Mouse (Mus musculus) intestine, embryonic 14.5 days (tissue): ENCODE data around the gene Rufy3. TPM values are rescaled to one million over a fixed set of nuclear protein-coding genes. Genes with fewer than 3 reads are reported as not detected.

Experiments used
- ATAC-seq: fragments of 200-750 bp; cut with Nextera tagmentation; replicated peaks from 2 replicates; pipeline ENCODE4 v1.8.0; 2017; ENCODE audit warnings: low read depth, moderate number of reproducible peaks, moderate TSS enrichment, moderate library complexity; ENCODE audit not compliant: low FRiP score, low TSS enrichment
- DNase-seq: peaks from one replicate; pipeline ENCODE4 v3.0.0-alpha.2; 2018; ENCODE audit warnings: low spot score
- H3K27ac ChIP-seq: fragments of 300-500 bp; sonication (generic); 2 replicates; pipeline ENCODE4 v1.5.1; 2014; ENCODE audit warnings: low read depth, mild to moderate bottlenecking, control low read depth
- H3K27me3 ChIP-seq: fragments of 300-500 bp; sonication (generic); replicated peaks from 2 replicates; pipeline ENCODE4 v1.6.1; 2014; ENCODE audit warnings: low read length, control low read depth; ENCODE audit not compliant: control insufficient read depth, insufficient read depth
- H3K36me3 ChIP-seq: fragments of 300-500 bp; sonication (generic); 2 replicates; pipeline ENCODE4 v1.6.1; 2014; ENCODE audit warnings: low read length, control low read depth; ENCODE audit not compliant: control insufficient read depth, insufficient read depth
- H3K4me1 ChIP-seq: fragments of 300-500 bp; sonication (generic); replicated peaks from 2 replicates; pipeline ENCODE4 v1.6.1; 2014; ENCODE audit warnings: low read length, control low read depth, mixed read lengths; ENCODE audit not compliant: control insufficient read depth, insufficient read depth
- H3K4me2 ChIP-seq: fragments of 300-500 bp; sonication (generic); 2 replicates; pipeline ENCODE4 v1.6.1; 2014; ENCODE audit warnings: low read length
- H3K4me3 ChIP-seq: fragments of 300-500 bp; sonication (generic); 2 replicates; pipeline ENCODE4 v1.5.1; 2014; ENCODE audit warnings: low read depth, low read length, control low read depth, mixed read lengths
- H3K9ac ChIP-seq: fragments of 300-500 bp; sonication (generic); 2 replicates; pipeline ENCODE4 v1.6.1; 2014; ENCODE audit warnings: mild to moderate bottlenecking, low read length
- H3K9me3 ChIP-seq: fragments of 300-500 bp; sonication (generic); 2 replicates; pipeline ENCODE4 v1.6.1; 2016; ENCODE audit warnings: low read length, control low read depth; ENCODE audit not compliant: control insufficient read depth
- WGBS: fragments of 180-500 bp; shearing (Covaris S2); extraction: QIAGEN DNeasy Blood & Tissue Kit; methylation state at CpG from one replicate; pipeline ENCODE4 v1.1.7; 2014; 5-methylcytosine and 5-hydroxymethylcytosine counted together
- polyA plus RNA-seq: library from polyadenylated mRNA; unstranded; fragments of >200 nt; fragmentation: Nextera tagmentation; extraction: Ambion mirVana; gene quantifications from 2 replicates; pipeline ENCODE4 v1.2.1, GENCODE M21; 2014

Rufy3 gene
- polyA plus RNA-seq, 1 experiment from 2014 or later: 23.4 TPM

DNA sequence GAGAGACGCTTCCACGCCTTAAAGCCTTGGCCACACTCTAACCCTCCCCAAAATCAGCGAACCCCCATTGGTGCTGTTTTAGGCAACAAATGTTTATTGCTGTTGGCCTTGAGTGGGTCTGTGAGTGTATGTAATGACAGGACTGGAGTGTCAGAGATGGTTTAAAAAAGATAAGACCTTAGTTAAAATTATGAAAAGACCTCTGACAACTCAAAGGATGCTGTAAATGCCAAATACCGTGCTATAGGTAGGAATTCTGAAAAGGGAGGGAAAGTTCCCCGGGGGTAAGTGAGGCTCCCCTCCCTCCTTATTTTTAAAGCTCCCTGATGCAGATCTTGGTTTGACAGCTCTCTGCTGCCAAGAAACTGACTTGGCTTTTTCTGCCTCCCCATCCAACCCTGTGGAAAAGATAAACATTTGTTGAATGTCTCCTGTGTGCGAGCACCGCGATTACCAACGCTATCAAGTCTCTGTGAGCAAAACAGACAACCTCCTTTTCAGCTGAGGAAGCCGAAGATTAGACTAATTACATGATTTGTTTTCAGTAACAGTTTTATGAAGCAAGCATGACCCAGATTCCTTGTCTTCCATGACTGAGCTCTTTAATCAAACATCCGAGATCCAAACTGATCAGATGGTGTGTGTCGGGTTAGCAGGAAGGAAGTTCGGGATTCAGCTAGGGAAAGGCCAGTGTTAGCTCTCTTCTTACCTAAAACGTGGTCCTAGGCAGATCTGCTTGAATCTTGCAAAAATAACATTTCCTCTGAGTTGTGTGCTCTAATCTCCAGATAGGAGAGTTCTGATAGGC is 1.4 kb downstream of the Rufy3 start:
- 4% methylated on average over 14 of the region's 14 CpGs for WGBS
- Histone ChIP-seq H3K4me3 (peak overlapping the region; percentile 76), H3K27me3 (no peaks in the 10 kb centered on the region), H3K9ac (peak overlapping the region; percentile 70), H3K4me2 (peak overlapping the region; percentile 76), H3K36me3 (no peaks in the 10 kb centered on the region), H3K4me1 (peaks cover 10% of the 10 kb centered on the region; the same call in 1 of the 2 replicates), H3K9me3 (no peaks in the 10 kb centered on the region), H3K27ac (peak overlapping the region; percentile 77; the same call in 1 of the 2 replicates)
- ATAC-seq: no peak; the same call in 1 of the 2 replicates
- DNase-seq: no peak

DNA sequence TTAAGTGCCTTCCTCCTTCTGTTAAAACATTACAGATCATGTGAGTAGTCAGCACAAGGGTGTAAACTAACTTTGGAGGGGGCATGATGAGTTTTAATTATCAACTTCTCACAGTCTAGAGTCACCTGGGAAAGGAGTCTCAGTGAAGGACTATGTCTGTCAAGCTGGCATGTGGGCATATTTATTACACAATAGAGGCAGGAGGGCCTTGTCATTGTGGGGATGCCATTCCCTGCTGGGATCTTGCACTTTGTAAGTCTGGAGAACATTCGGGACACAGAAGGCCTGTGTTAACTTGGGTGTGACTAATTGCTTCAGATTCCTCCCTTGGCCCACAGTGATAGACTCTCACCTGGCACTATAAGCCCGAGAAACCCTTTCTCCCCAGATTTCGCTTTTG is 4.7 kb downstream of the Rufy3 start:
- Histone ChIP-seq H3K36me3 (no peaks in the 10 kb centered on the region), H3K27me3 (no peaks in the 10 kb centered on the region), H3K9ac (no peak overlapping the region), H3K4me2 (no peak overlapping the region), H3K4me3 (no peak overlapping the region), H3K9me3 (no peaks in the 10 kb centered on the region), H3K4me1 (peaks cover 10% of the 10 kb centered on the region; the same call in 1 of the 2 replicates), H3K27ac (no peak overlapping the region)
- no peak for ATAC-seq
- DNase-seq: no peak
- WGBS: 87% methylated on average over 3 of the region's 3 CpGs

DNA sequence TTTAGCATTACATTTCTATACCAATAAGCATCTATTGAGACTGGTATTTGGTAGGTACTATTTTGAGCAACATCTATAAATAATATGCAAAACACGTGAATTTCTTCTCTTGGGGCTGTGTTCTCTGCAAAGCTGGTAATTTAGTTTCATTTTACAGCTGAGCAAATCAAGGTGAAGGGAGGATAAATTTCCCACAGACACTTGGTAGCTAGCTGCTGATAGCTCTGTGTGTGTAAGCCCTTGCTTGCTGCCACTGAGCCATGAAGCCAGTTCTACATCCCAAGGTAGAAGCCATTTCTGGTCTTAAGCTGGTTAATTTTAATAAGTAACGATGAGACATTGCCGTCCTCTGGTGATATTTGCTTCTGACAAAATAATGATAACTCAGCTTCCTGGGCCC is 10.0 kb downstream of the Rufy3 start:
- H3K4me1 ChIP-seq: peaks cover 5% of the 10 kb centered on the region; the same call in 1 of the 2 replicates
- no peaks in the 10 kb centered on the region for H3K36me3 ChIP-seq
- no peaks in the 10 kb centered on the region for H3K9me3 ChIP-seq
- H3K4me3 ChIP-seq: no peak overlapping the region
- H3K27me3 ChIP-seq: no peaks in the 10 kb centered on the region
- ATAC-seq: no peak
- no peak overlapping the region for H3K27ac ChIP-seq
- no peak for DNase-seq
- 86% methylated on average over 3 of the region's 3 CpGs for WGBS
- no peak overlapping the region for H3K9ac ChIP-seq
- H3K4me2 ChIP-seq: no peak overlapping the region

DNA sequence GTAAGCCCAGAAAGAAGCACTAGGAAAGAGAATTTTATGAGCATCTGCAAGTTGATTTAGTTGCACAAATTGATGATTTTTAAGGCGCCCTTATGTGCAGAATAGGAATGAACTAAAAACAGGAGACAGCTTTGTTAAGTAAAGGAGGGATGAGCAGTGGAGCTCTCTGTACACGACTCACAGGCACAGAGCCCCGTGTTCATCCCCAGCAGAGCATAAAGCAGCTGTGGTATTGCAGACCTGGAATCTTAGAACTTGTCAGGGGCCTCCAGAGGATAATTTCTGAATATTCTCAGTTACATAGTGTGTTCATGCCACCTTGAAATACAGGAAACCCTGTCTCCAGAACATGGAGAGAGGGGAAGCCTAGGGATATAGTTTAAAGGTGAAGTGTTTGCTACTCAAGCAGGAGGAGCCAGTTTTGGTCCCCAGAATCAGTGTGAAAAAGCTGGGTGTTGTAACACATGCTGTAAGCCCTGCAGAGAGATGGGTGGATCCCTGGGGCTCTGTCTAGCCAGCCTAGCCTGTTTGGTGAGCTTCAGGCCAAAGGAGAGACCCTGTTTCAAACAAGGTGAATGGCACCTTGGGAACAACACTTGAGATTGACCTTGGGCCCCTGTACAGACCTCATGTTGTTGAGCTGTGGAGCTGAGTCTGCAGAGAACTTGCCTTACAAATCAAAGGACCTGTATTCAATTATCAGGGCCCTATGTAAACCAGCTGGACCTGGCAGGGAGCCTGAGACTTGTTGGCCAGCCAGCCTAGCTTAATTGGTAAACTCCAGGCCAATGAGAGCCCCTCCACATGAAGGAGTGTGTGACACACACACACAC is 10.9 kb downstream of the Rufy3 start:
- Histone ChIP-seq H3K9me3 (no peaks in the 10 kb centered on the region), H3K4me2 (no peak overlapping the region), H3K4me3 (no peak overlapping the region), H3K27ac (peak overlapping the region; percentile 47; the same call in 1 of the 2 replicates), H3K27me3 (no peaks in the 10 kb centered on the region), H3K4me1 (peaks cover 5% of the 10 kb centered on the region; the same call in 1 of the 2 replicates), H3K36me3 (no peaks in the 10 kb centered on the region), H3K9ac (no peak overlapping the region)
- peak; percentile 87 for ATAC-seq
- no peak for DNase-seq
- 66% methylated on average over 3 of the region's 3 CpGs for WGBS

DNA sequence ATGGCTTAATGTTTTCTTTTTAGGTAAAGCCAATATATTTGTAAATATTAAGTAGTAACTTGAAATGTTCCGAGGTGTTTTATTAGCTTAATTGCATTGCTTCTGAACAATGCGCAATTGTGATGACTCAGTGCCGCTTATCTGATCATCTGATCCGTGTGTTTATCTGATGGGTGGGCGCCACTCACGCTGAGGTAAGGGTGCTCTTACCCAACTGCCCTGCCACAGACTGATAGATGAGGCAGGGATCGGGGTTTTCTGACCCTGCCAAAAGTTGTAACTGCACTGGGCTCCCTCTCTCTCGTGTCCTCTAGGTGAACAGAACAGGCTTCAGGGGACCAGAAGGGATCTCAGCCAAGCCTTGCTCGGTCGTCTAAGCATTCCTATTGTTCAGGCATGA is 15.8 kb downstream of the Rufy3 start:
- 71% methylated on average over 10 of the region's 10 CpGs for WGBS
- H3K27ac ChIP-seq: no peak overlapping the region
- DNase-seq: no peak

DNA sequence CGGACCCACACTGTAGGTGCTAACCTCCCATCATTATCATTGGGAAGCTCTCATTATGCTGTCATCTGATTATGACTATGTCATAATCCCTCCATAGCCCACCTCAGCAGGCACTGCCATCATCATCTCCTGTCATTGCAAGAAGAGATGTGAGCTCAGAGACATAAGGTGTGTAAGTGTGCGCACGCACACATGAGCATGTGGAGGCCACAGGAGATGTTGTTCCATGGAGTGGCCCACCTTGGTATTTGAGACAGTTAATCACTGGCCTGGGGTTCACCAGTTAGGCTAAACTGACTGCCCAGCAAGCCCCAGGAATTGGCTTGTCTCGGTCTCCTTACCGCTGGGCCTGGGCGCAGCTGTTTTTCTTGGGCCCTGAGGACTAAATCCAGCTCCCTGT is 16.5 kb downstream of the Rufy3 start:
- WGBS: 95% methylated on average over 6 of the region's 6 CpGs
- Histone ChIP-seq H3K4me3 (no peak overlapping the region), H3K4me2 (no peak overlapping the region), H3K4me1 (peaks cover 3% of the 10 kb centered on the region), H3K27ac (no peak overlapping the region), H3K36me3 (no peaks in the 10 kb centered on the region), H3K27me3 (no peaks in the 10 kb centered on the region), H3K9ac (no peak overlapping the region), H3K9me3 (no peaks in the 10 kb centered on the region)
- DNase-seq (no peak), ATAC-seq (no peak)

More for the DNA sequence above, 15.8 kb downstream of the Rufy3 start:
- Histone ChIP-seq H3K4me2 (no peak overlapping the region), H3K27me3 (no peaks in the 10 kb centered on the region), H3K4me1 (peaks cover under 1% of the 10 kb centered on the region), H3K36me3 (no peaks in the 10 kb centered on the region), H3K9me3 (no peaks in the 10 kb centered on the region), H3K4me3 (no peak overlapping the region), H3K9ac (no peak overlapping the region)
- ATAC-seq: no peak

DNA sequence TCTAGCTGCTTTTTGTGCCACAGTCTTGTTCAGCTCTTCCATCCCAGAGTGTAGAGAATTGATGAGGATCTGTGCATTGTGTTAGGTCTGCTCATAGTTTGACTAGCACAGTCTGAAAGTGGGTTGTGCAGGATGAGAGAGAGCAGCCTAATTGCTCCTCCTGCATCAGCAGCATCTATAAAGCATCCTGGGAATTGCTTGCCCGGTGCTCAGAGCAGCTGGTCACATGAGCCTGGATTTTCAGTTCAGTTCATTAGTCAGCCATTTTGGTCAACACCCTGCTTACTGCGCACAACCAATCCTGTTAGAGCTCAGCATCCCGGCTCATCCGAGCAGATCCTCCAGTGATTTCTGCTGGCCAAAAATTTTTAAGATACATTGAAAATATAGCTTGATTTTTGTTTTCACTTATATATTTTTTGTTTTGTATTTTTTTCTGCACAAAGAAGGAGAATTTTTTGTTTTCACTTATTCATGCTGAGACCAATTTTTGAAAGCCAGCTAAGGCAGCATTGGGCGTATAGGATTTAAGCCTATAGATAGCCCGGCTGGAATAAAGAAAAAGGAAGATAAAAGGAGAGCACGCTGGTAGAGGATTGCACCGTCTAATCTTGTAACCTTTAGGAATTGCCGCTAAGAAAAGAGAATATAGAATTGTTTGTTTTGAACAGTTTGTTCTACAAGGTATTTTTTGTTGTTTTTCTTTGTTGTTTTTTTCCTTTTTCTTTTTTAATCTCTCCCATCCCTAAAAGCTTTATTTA is 18.6 kb downstream of the Rufy3 start:
- 64% methylated on average over 9 of the region's 9 CpGs for WGBS
- no peak overlapping the region for H3K27ac ChIP-seq
- H3K9me3 ChIP-seq: no peaks in the 10 kb centered on the region
- DNase-seq (no peak), ATAC-seq (peak; percentile 36; the same call in 1 of the 2 replicates)
- no peaks in the 10 kb centered on the region for H3K36me3 ChIP-seq
- H3K9ac ChIP-seq: no peak overlapping the region
- no peaks in the 10 kb centered on the region for H3K27me3 ChIP-seq
- H3K4me1 ChIP-seq: peaks cover 13% of the 10 kb centered on the region
- peak overlapping the region; percentile 33 for H3K4me2 ChIP-seq
- peak overlapping the region; percentile 20; the same call in 1 of the 2 replicates for H3K4me3 ChIP-seq

DNA sequence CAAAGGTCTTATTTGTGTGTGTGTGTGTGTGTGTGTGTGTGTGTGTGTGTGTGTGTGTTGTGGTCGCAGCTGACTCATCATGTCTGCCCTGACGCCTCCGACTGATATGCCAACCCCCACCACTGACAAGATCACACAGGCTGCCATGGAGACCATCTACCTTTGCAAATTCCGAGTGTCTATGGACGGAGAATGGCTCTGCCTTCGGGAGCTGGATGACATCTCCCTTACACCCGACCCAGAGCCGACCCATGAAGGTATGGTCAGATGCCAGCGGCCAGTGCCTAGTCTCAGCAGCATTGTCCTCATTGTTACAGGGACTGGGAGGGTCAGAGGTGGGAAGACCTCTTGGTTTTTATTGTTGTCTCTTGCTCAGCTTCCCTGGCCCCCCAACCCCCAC is 19.2 kb downstream of the Rufy3 start:
- no peak for DNase-seq
- 54% methylated on average over 9 of the region's 9 CpGs for WGBS

More for the DNA sequence above, 19.2 kb downstream of the Rufy3 start:
- H3K9me3 ChIP-seq: no peaks in the 10 kb centered on the region
- H3K27ac ChIP-seq: no peak overlapping the region
- no peaks in the 10 kb centered on the region for H3K36me3 ChIP-seq
- peak overlapping the region; percentile 33 for H3K4me2 ChIP-seq
- H3K4me1 ChIP-seq: peaks cover 13% of the 10 kb centered on the region
- H3K9ac ChIP-seq: no peak overlapping the region
- H3K27me3 ChIP-seq: no peaks in the 10 kb centered on the region
- peak overlapping the region; percentile 17; the same call in 1 of the 2 replicates for H3K4me3 ChIP-seq
- no peak for ATAC-seq
